Mouse (Mus musculus) Patski (cell line): ENCODE measurements around the gene Gm10337. TPM values are rescaled to one million over a fixed set of nuclear protein-coding genes. Genes with fewer than 3 reads are reported as not detected.

ENCODE experiments used
- ATAC-seq: fragments of 100-300 bp; one replicate; pipeline ENCODE4 v1.8.0; 2021
- CTCF ChIA-PET: fragments of 350-600 bp; sonication (Branson Sonifier 250); formaldehyde crosslinking; loops from one replicate; lab custom pipeline; 2022; ENCODE audit warnings: inconsistent platforms; lab: Charles Lee
- POLR2A ChIA-PET: fragments of 350-600 bp; sonication (Branson Sonifier 250); formaldehyde crosslinking; loops from one replicate; lab custom pipeline; 2022; ENCODE audit warnings: antibody characterized with exemption, inconsistent platforms; lab: Charles Lee
- DNase-seq: peaks from one replicate; pipeline ENCODE4 v3.0.0-alpha.2; 2011; ENCODE audit warnings: low read depth, low spot score
- H3K27me3 ChIP-seq: fragments of 371-371 bp; one replicate; pipeline ENCODE4 v1.5.1; 2021
- CTCF ChIP-seq: fragments of 100-300 bp; IDR thresholded peaks from one replicate; pipeline ENCODE4 v1.5.1; 2021
- in situ Hi-C: fragments of 300-500 bp; cut with MboI; formaldehyde crosslinking; loops from 3 replicates; pipeline ENCODE4 v1.11.1; 2018; ENCODE audit warnings: low pct_unique_long_range_greater_than_20kb, mixed read lengths
- polyA plus RNA-seq: library from polyadenylated mRNA; unstranded; gene quantifications from one replicate; pipeline ENCODE4 v1.2.3, GENCODE M21; 2021

Gene Gm10337
- 3.6 TPM for polyA plus RNA-seq

- ATAC-seq (no peak), DNase-seq (no peak)
- in situ Hi-C loops = no loop called here
- CTCF ChIA-PET = interaction anchor here (1.2 kb wide), 1 partner anchor 22 kb away, joined by 3 read pairs; no protein-coding TSS in a partner anchor
- POLR2A ChIA-PET = interaction anchor here (0.6 to 1.3 kb wide), 2 partner anchors 9 to 104 kb away, joined by 3 to 6 read pairs; no protein-coding TSS in a partner anchor
- no peaks in the 10 kb centered on the region for H3K27me3 ChIP-seq
- no peak for TF ChIP-seq CTCF
Observed at GRCm38 (mm10) chr15:102503447-102503846, at the start of gene Gm10337. Gene Gm10337 (plus strand): TSS chr15:102503722.

- TF ChIP-seq CTCF = peak; percentile 72
- H3K27me3 ChIP-seq = no peaks in the 10 kb centered on the region
- CTCF ChIA-PET = interaction anchor here (1.2 kb wide), 1 partner anchor 47 kb away, joined by 3 read pairs; no protein-coding TSS in a partner anchor
- no peak for ATAC-seq
- POLR2A ChIA-PET = no interaction called here
- no peak for DNase-seq
- in situ Hi-C loops = no loop called here
Observed at GRCm38 (mm10) chr15:102455993-102456392, 47.5 kb upstream of the Gm10337 start.

- no peak for TF ChIP-seq CTCF
- ATAC-seq = no peak
- in situ Hi-C loops = no loop called here
Observed at GRCm38 (mm10) chr15:102458050-102458736, 45.3 kb upstream of the Gm10337 start.

GRCm38 (mm10) chr15:102458904-102459317 lies 44.6 kb upstream of the Gm10337 start, which contains the start of gene Prr13:
Gene Prr13 (plus strand): TSS chr15:102459028.
- CTCF ChIA-PET = interaction anchor here (1.7 kb wide), 1 partner anchor 11 kb away, joined by 4 read pairs; the partner anchor contains the start of gene Pcbp2

More at GRCm38 (mm10) chr15:102458050-102458736, 45.3 kb upstream of the Gm10337 start:
- DNase-seq = no peak
- CTCF ChIA-PET = no interaction called here
- H3K27me3 ChIP-seq = no peaks in the 10 kb centered on the region
- POLR2A ChIA-PET = no interaction called here

GRCm38 (mm10) chr15:102459381-102459780 lies 44.1 kb upstream of the Gm10337 start:
- ATAC-seq = no peak
- DNase-seq = no peak
- H3K27me3 ChIP-seq = no peaks in the 10 kb centered on the region
- no peak for TF ChIP-seq CTCF
- POLR2A ChIA-PET = interaction anchor here (1.0 to 1.6 kb wide), 2 partner anchors 11 to 58 kb away, joined by 3 to 7 read pairs; partner anchors contain the start of genes Pcbp2 and Tarbp2
- CTCF ChIA-PET = interaction anchor here (1.7 kb wide), 1 partner anchor 10 kb away, joined by 4 read pairs; the partner anchor contains the start of gene Pcbp2
- in situ Hi-C loops = no loop called here

More at GRCm38 (mm10) chr15:102458904-102459317, 44.6 kb upstream of the Gm10337 start, which contains the start of gene Prr13:
- in situ Hi-C loops = no loop called here
- DNase-seq = peak; percentile 98
- TF ChIP-seq CTCF = peak; percentile 78
- ATAC-seq = peak; percentile 68
- no peaks in the 10 kb centered on the region for H3K27me3 ChIP-seq
- POLR2A ChIA-PET = interaction anchor here (1.0 to 1.6 kb wide), 2 partner anchors 11 to 59 kb away, joined by 3 to 7 read pairs; partner anchors contain the start of genes Pcbp2 and Tarbp2

DNA sequence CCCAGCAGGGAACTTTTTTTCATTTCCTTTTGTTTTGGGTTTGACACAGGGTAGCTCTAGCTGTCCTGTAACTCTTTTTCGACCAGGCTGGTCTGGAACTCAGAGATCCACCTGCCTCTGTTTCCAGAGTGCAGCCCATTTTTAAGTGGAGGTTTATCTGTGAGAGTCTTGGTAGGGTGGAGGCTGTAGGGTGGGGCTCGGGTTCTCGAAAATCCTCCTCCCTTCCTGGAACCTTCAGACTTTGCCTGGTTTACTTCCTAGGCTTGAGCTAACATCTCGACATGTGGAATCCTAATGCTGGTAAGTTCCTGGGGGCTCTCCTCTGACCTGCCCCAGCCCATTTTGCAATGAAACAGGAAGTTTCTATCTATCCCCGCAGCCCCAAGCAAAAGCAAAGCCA lies 43.7 kb upstream of the Gm10337 start:
- POLR2A ChIA-PET = interaction anchor here (1.6 kb wide), 1 partner anchor 10 kb away, joined by 7 read pairs; the partner anchor contains the start of gene Pcbp2
- TF ChIP-seq CTCF = no peak
- no peaks in the 10 kb centered on the region for H3K27me3 ChIP-seq
- ATAC-seq (no peak), DNase-seq (no peak)
- in situ Hi-C loops = no loop called here
- CTCF ChIA-PET = interaction anchor here (1.7 kb wide), 1 partner anchor 10 kb away, joined by 4 read pairs; the partner anchor contains the start of gene Pcbp2

GRCm38 (mm10) chr15:102460409-102460808 lies 43.1 kb upstream of the Gm10337 start:
- POLR2A ChIA-PET = interaction anchor here (0.6 to 1.6 kb wide), 2 partner anchors 10 to 65 kb away, joined by 4 to 7 read pairs; partner anchors contain the start of gene Pcbp2
- CTCF ChIA-PET = interaction anchor here (1.7 kb wide), 1 partner anchor 9 kb away, joined by 4 read pairs; the partner anchor contains the start of gene Pcbp2
- DNase-seq (no peak), ATAC-seq (no peak)
- TF ChIP-seq CTCF = no peak
- in situ Hi-C loops = no loop called here
- H3K27me3 ChIP-seq = no peaks in the 10 kb centered on the region

DNA sequence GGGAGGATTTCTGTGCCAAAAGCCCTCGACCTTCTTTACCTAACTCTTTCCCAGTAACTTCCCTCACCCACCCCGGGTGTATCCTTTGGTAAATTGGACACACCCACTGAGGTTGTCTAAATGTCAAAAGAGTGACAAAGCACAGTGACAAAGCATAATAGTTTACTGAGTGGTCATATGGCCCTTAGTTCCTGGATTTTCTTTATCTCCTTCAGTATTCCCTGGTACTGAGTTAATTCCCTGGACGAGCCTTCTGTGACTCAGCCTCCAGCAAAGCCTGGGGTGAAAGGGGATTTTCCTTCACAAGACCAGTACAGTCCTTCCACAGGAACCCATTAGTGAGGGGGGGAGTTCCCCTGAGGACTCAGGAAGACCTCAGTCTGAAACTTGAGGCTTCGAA lies 42.6 kb upstream of the Gm10337 start:
- POLR2A ChIA-PET = interaction anchor here (0.6 kb wide), 1 partner anchor 65 kb away, joined by 4 read pairs; no protein-coding TSS in a partner anchor
- TF ChIP-seq CTCF = no peak
- DNase-seq (no peak), ATAC-seq (no peak)
- CTCF ChIA-PET = no interaction called here
- in situ Hi-C loops = no loop called here
- H3K27me3 ChIP-seq = no peaks in the 10 kb centered on the region

DNA sequence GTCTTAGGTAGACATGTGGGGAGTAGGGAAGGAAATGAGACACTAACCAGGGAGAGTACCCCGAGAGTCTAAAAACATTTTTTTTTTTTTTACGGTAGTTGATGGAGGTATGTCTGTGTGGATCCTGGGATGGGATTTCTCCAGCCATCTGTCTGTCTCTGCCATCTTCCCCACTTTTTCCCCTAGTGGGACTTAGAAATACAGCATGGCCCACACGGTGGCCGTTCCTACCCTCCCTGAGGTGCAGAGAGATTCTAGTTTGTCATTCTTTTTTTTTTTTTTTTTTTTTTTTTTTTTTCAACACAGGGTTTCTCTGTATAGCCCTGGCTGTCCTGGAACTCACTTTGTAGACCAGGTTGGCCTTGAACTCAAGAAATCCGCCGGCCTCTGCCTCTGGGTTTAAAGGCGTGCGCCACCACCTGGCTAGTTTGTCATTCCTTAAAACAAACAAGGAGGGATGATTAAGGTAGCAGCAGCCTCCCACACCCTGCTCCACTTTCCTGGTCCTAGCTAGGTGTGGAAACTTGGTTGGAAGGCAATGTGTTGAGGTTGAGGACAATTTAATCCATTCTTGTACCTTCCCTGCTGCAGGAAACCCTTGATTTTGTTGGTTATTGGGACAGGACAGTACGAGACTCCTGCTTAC lies 42.0 kb upstream of the Gm10337 start:
- DNase-seq (no peak), ATAC-seq (no peak)
- TF ChIP-seq CTCF = no peak
- in situ Hi-C loops = no loop called here
- no peaks in the 10 kb centered on the region for H3K27me3 ChIP-seq
- CTCF ChIA-PET = no interaction called here
- POLR2A ChIA-PET = interaction anchor here (1.0 kb wide), 1 partner anchor 57 kb away, joined by 3 read pairs; no protein-coding TSS in a partner anchor

GRCm38 (mm10) chr15:102463666-102464065 lies 39.9 kb upstream of the Gm10337 start:
- no peak for DNase-seq
- no peak for ATAC-seq
- peak; percentile 35 for TF ChIP-seq CTCF
- CTCF ChIA-PET = interaction anchor here (3.3 kb wide), 1 partner anchor 61 kb away, joined by 12 read pairs; the partner anchor contains the start of gene Npff
- in situ Hi-C loops = no loop called here
- POLR2A ChIA-PET = no interaction called here
- H3K27me3 ChIP-seq = no peaks in the 10 kb centered on the region
